Mouse (Mus musculus) G1E (cell line): ENCODE data around the gene Sash3. TPM values are rescaled to one million over a fixed set of nuclear protein-coding genes. Genes with fewer than 3 reads are reported as not detected.
A peak's percentile ranks its signal among the peaks of the same experiment; 100 is the strongest.

ENCODE experiments used
- ATAC-seq: 2 replicates; pipeline ENCODE4 v1.8.0; 2016; ENCODE audit warnings: mild to moderate bottlenecking; ENCODE audit not compliant: insufficient number of reproducible peaks, poor library complexity, low FRiP score, severe bottlenecking; ENCODE audit errors: extremely low read depth
- DNase-seq: peaks from one replicate; pipeline ENCODE4 v3.0.0; 2012; ENCODE audit warnings: low spot score
- H3K27me3 ChIP-seq: 2 replicates; pipeline ENCODE4 v1.6.1; 2012; ENCODE audit warnings: mild to moderate bottlenecking, low read length, inconsistent platforms; ENCODE audit not compliant: insufficient read depth
- H3K36me3 ChIP-seq: replicated peaks from 2 replicates; pipeline ENCODE3; 2012; ENCODE audit warnings: mild to moderate bottlenecking, inconsistent platforms
- H3K4me1 ChIP-seq: 2 replicates; pipeline ENCODE4 v1.6.1; 2012; ENCODE audit warnings: low read depth, low read length, inconsistent platforms, mixed read lengths; ENCODE audit not compliant: insufficient read depth
- H3K4me3 ChIP-seq: 2 replicates; pipeline ENCODE4 v1.5.1; 2012; ENCODE audit warnings: low read depth, mild to moderate bottlenecking, inconsistent platforms, low read length, moderate library complexity, mixed read lengths
- H3K9me3 ChIP-seq: replicated peaks from 2 replicates; pipeline ENCODE4 v1.6.1; 2012; ENCODE audit warnings: inconsistent platforms
- CTCF ChIP-seq: IDR thresholded peaks from 2 replicates; pipeline ENCODE4 v1.5.1; 2012; ENCODE audit warnings: low read depth, low read length, inconsistent platforms, mixed read lengths
- GATA1 ChIP-seq: IDR thresholded peaks from 2 replicates; pipeline ENCODE4 v1.6.1; 2012; ENCODE audit warnings: borderline replicate concordance, low read length, inconsistent platforms, mixed read lengths
- GATA2 ChIP-seq: IDR thresholded peaks from 2 replicates; pipeline ENCODE4 v1.6.1; 2012; ENCODE audit warnings: low read depth, low read length, inconsistent platforms, borderline replicate concordance
- POLR2AphosphoS5 ChIP-seq: IDR thresholded peaks from 2 replicates; pipeline ENCODE4 v1.6.1; 2012; ENCODE audit warnings: low read depth, low read length, inconsistent platforms; ENCODE audit not compliant: insufficient replicate concordance
- TAL1 ChIP-seq: conservative IDR thresholded peaks from 2 replicates; pipeline ENCODE4 v1.6.1; 2012; ENCODE audit warnings: low read depth, low read length, inconsistent platforms, mixed read lengths
- polyA plus RNA-seq: library from polyadenylated mRNA; stranded (reverse); fragments of >175 nt; gene quantifications from 2 replicates; pipeline ENCODE4 v1.2.3, GENCODE M21; 2012
- total RNA-seq, 2 experiments: library from RNA; stranded (forward) in 1 of 2; stranded (reverse) in 1 of 2; fragments of 200-1000 nt in 1 of 2; fragments of >200 nt in 1 of 2; fragmentation: Nextera tagmentation in 1 of 2; gene quantifications; 2 replicates each; pipeline ENCODE4 v1.2.3; 2014 to 2017

The Sash3 gene
- total and polyA plus RNA-seq, 3 experiments = 1.1 to 9.2 (median 1.5) TPM

DNA sequence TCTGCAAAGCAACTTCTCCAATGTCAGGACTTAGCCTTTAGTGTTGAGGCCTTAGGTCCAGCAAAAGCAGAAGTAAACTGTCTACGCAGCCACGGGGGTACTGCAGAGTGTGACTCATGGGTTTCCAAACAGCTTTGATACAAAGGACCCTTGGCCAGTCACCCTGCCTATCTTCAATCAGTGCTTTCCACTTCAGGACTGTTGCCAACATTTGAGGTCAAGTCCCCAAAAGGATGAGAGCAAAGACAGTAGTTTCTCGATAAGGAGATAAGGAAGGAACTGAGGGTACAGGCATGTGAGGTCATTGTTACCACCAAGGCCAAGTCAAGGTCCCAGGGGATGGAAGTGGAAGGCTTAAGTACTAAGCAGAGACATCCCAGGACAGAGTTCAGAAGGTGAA is 40.0 kb upstream of the Sash3 start:
- no peaks in the 10 kb centered on the region for H3K9me3 ChIP-seq
- no peak for TF ChIP-seq CTCF
- peaks cover 22% of the 10 kb centered on the region for H3K4me1 ChIP-seq
- ATAC-seq = no peak
- no peak overlapping the region for H3K4me3 ChIP-seq
- H3K36me3 ChIP-seq = no peaks in the 10 kb centered on the region
- DNase-seq = no peak
- H3K27me3 ChIP-seq = peaks cover 2% of the 10 kb centered on the region; the same call in 1 of the 2 replicates

DNA sequence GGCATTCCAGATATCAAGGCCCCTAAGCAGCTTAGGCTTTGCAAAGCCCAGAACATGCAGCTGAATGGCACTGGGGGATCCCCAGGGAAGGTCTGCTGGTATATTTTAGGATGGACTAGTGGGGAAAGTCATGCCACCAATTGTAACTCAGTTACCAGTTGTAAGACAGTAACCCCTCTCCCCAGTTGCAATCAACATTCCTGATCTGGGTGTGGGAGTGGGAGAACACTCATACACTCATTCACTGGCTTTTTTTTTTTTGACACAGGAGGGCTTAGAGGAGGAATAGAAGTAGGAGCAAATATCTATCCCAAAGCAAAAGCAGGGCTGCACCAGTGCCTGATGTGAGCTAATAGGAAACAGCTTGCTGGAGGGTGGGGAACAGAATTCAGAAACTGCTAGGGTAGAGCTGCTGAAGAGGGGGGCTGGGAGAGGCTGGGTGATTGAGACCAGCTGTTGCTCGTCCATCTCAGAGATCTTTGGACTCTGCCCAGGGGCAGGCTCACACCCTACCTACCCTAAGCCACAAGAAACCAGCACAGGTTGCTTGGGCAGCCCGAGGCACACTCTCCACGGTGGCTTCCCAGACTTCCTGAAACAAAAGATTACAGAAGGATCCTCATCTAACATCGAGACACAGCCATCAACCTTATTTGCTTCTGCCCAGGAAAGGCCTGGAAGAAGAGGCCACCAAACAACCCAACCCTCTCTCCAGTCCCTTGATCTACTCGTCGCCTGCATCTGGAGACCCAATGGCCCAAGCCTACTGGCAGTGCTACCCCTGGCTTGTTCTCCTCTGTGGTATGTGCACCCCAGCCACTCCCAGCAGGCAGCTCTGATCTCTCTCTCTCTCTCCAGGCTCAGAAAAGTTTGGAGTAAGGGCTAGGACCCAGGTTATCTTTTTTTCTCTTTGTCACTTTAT is 37.6 kb upstream of the Sash3 start, which contains the start of gene Xpnpep2:
Gene Xpnpep2 (plus strand): TSS at position 332 of the 922 bp plus-strand sequence.
- H3K4me3 ChIP-seq = no peak within 1 kb of the TSS
- ATAC-seq (no peak), DNase-seq (no peak)
- no peaks in the 10 kb centered on the region for H3K9me3 ChIP-seq
- H3K27me3 ChIP-seq = no peaks in the 10 kb centered on the region
- TF ChIP-seq CTCF (no peak), GATA2 (no peak), TAL1 (no peak), POLR2AphosphoS5 (no peak), GATA1 (no peak)
- no peaks in the 10 kb centered on the region for H3K36me3 ChIP-seq
- H3K4me1 ChIP-seq = peaks cover 22% of the 10 kb centered on the region

DNA sequence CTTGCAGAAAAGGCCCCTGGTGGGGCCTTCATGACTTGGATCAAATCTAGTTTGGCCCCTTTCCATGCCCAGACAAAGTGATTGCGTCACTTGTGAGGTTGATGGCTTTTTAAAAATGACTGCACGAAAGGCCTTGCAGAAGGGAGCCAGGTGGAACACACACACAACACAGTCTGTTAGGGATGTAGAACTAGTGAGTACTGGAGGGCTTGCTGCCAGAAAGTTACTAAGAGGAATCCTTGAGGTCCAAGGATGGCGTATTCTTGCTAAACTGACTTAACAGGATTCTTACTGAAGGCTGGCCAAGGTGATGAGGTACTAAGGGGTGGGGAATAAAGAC is 37.0 kb upstream of the Sash3 start:
- H3K36me3 ChIP-seq = no peaks in the 10 kb centered on the region
- TF ChIP-seq GATA1 (no peak), TAL1 (no peak), POLR2AphosphoS5 (no peak), CTCF (no peak), GATA2 (no peak)
- H3K9me3 ChIP-seq = no peaks in the 10 kb centered on the region
- no peaks in the 10 kb centered on the region for H3K27me3 ChIP-seq
- peaks cover 22% of the 10 kb centered on the region for H3K4me1 ChIP-seq
- no peak overlapping the region for H3K4me3 ChIP-seq
- ATAC-seq (no peak), DNase-seq (no peak)

DNA sequence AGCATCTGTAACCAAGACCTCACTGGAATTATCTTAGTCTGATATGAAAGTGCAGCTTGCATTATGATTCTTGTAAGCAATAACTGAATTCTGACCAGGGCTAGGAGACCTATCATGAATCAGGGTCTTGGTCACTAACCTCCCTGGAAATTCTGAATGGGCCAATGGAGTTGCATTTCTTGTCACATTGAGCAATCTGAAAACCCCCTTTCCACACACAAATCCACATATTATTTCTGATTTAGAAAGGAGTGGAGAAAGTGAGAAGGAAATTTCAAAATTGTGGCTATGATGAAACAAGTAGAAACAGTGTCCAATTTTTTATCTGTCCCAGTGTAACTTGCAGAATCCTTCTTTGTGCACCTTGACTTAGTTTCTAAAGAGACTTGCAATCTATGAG is 26.9 kb upstream of the Sash3 start:
- Histone ChIP-seq H3K27me3 (peaks cover 3% of the 10 kb centered on the region; the same call in 1 of the 2 replicates), H3K36me3 (no peaks in the 10 kb centered on the region), H3K4me1 (peaks cover 19% of the 10 kb centered on the region), H3K9me3 (no peaks in the 10 kb centered on the region), H3K4me3 (no peak overlapping the region)
- ATAC-seq (no peak), DNase-seq (no peak)
- TF ChIP-seq GATA1 = no peak
- TF ChIP-seq TAL1 = no peak
- TF ChIP-seq POLR2AphosphoS5 = no peak
- no peak for TF ChIP-seq GATA2
- TF ChIP-seq CTCF = no peak

DNA sequence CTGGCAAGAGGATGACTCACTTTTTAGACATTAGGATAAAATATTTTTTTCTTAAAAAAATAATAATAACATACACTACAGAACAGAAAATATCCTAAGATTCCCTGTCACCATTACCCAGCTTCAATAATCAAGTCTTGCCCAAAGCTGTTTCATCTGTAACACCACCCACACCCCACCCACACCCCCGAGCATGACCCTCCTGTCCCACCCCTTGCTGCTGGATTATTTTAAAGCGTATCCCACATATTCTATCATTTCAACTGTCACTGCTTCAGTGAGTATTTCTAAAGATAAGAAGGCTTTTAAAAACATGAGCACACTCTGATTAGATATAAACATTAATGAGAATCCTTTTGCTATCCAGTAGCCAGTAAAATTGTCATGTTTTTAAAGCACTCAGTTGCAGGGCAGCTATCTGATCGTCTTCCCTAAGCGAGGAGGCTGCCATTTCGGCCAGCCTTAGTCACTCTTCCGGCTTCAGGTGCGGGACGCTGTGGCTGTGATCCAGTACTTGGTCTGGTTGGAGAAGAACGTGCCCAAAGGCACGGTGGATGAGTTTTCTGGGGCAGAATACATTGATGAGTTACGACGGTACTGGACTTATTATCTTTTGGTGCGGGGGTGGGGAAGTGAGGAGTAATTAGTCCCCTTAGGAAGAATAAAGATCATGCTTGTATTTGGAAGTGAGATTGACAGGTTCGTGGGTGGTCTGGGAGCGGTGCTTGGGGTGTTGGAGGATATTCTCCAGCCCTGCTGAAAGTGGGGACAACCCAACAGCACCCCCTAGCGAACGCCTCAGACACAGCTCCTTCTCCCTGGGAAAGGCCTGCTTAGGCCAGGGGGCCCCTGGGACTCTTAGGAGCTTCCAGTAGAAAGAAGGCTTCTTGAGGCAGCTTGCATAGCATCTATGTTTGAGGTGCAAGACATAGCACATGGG is 21.8 kb upstream of the Sash3 start:
- peak overlapping the region; percentile 49; the same call in 1 of the 2 replicates for H3K4me3 ChIP-seq
- DNase-seq = peak; percentile 29
- no peak for TF ChIP-seq GATA2
- peak; percentile 39; the same call in 1 of the 2 replicates for TF ChIP-seq CTCF
- no peak for TF ChIP-seq TAL1

DNA sequence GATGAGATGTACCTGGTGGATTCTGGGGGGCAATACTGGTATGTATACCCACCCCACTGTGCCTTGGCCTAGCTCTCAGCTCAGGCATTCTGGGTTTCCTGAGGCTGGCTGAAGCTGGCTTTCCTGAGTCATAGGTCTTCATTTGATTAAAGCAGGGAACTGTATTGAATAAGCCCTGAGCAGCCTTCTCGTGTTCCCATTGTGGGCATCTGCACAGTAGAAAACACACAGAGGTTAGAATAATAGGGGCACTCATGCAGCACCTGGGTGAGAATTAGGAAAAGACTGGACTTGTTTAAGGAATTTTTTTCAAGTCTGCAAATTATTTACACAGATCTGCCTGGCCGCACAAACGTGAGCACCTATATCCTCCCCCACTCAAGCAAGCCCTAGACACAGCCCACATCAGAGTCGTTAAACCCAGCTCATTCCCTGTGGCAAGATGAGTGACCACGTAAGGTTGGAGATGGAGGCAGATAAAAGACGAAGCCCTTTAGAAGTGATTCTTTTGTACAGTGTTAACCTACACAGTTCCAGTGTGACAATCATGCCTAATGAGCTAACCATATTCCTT is 19.2 kb upstream of the Sash3 start:
- TF ChIP-seq GATA1 = no peak
- TF ChIP-seq GATA2 = no peak
- no peak for TF ChIP-seq CTCF
- TF ChIP-seq POLR2AphosphoS5 = no peak
- no peak for ATAC-seq
- DNase-seq = no peak
- Histone ChIP-seq H3K4me3 (no peak overlapping the region), H3K27me3 (no peaks in the 10 kb centered on the region), H3K36me3 (peaks cover 10% of the 10 kb centered on the region), H3K4me1 (peaks cover 36% of the 10 kb centered on the region), H3K9me3 (no peaks in the 10 kb centered on the region)

More for the DNA sequence above, 21.8 kb upstream of the Sash3 start:
- ATAC-seq = peak; percentile 58; the same call in 1 of the 2 replicates
- H3K4me1 ChIP-seq = peaks cover 40% of the 10 kb centered on the region
- H3K27me3 ChIP-seq = no peaks in the 10 kb centered on the region
- H3K36me3 ChIP-seq = peaks cover 6% of the 10 kb centered on the region
- H3K9me3 ChIP-seq = no peaks in the 10 kb centered on the region
